Mouse (Mus musculus) kidney, adult 2 months (tissue): ENCODE data around the gene Prpf40b.

ENCODE experiments used
- CTCF ChIP-seq: fragments of 200-500 bp; conservative IDR thresholded peaks from 2 replicates; pipeline ENCODE4 v1.5.1; 2011; ENCODE audit warnings: low read depth, mild to moderate bottlenecking, control low read depth, low read length, moderate library complexity, mixed read lengths; ENCODE audit not compliant: insufficient read depth, insufficient read length
- POLR2A ChIP-seq: fragments of 200-500 bp; IDR thresholded peaks from one replicate; pipeline ENCODE4 v1.6.1; 2011; ENCODE audit warnings: low read depth, low read length, control low read depth

GRCm38 (mm10) chr15:99356462-99356861, 61.6 kb downstream of the Prpf40b start:
- TF ChIP-seq POLR2A, result no peak
- TF ChIP-seq CTCF, result no peak
